Mouse (Mus musculus) heart, adult 8-10 months (tissue): ENCODE results near the gene Vmn1r12. TPM values are rescaled to one million over a fixed set of nuclear protein-coding genes. Genes with fewer than 3 reads are reported as not detected.
"Not testable (repeated sequence)": the region's sequence is repeated elsewhere in the genome, so short reads cannot be mapped to it uniquely, and the experiment has no call there.

Source experiments
- DNase-seq: peaks from one replicate; pipeline ENCODE4 v3.0.0; 2022; ENCODE audit warnings: low spot score
- total RNA-seq, 4 experiments: library from RNA; stranded (reverse); gene quantifications; 2 replicates each; pipeline ENCODE4 v1.2.4; 2022

The Vmn1r12 gene
- not detected for total RNA-seq

- DNase-seq: no peak
Measured at GRCm38 (mm10) chr6:57156619-57157018, at the start of gene Vmn1r12. TSS of gene Vmn1r12 (plus strand) at chr6:57156919.

GRCm38 (mm10) chr6:57109154-57109553 lies 47.6 kb upstream of the Vmn1r12 start, which contains the start of gene Vmn1r10:
TSS of gene Vmn1r10 (plus strand) at chr6:57109454.
- DNase-seq: no peak

- DNase-seq: no peak
Measured at GRCm38 (mm10) chr6:57133155-57133554, 23.6 kb upstream of the Vmn1r12 start, which contains the start of gene Vmn1r11. TSS of gene Vmn1r11 (plus strand) at chr6:57133455.

- DNase-seq: not testable (repeated sequence)
Measured at GRCm38 (mm10) chr6:57190016-57190415, 33.3 kb downstream of the Vmn1r12 start.

- DNase-seq: not testable (repeated sequence)
Measured at GRCm38 (mm10) chr6:57202990-57203389, 46.3 kb downstream of the Vmn1r12 start, which contains the start of gene Vmn1r13. TSS of gene Vmn1r13 (plus strand) at chr6:57203290.

Other genes with a start within 250 kb of the Vmn1r12 start
- 10 to 100 TPM; 71.9 to 85.2 (median 79.4) TPM for gene Nt5c3, start 233.0 kb upstream of the Vmn1r12 start, total RNA-seq
- under 1 TPM in 1 of 4 experiments, not detected in 3; 0.22 TPM for gene Vmn1r4, start 232.9 kb upstream of the Vmn1r12 start, total RNA-seq
- not detected for gene Vmn1r5, start 186.6 kb upstream of the Vmn1r12 start, total RNA-seq
- not detected for gene Vmn1r6, start 159.7 kb upstream of the Vmn1r12 start, total RNA-seq
- not detected for gene Vmn1r7, start 131.6 kb upstream of the Vmn1r12 start, total RNA-seq
- gene Vmn1r8, start 124.6 kb upstream of the Vmn1r12 start, total RNA-seq: not detected
- not detected for gene Vmn1r9, start 90.1 kb upstream of the Vmn1r12 start, total RNA-seq
- not detected for gene Vmn1r10, start 47.5 kb upstream of the Vmn1r12 start, total RNA-seq
- gene Vmn1r11, start 23.5 kb upstream of the Vmn1r12 start, total RNA-seq: not detected
- gene Vmn1r13, start 46.4 kb downstream of the Vmn1r12 start, total RNA-seq: not detected
- not detected for gene Vmn1r14, start 74.8 kb downstream of the Vmn1r12 start, total RNA-seq
- gene Vmn1r15, start 101.0 kb downstream of the Vmn1r12 start, total RNA-seq: not detected
- gene Vmn1r16, start 172.6 kb downstream of the Vmn1r12 start, total RNA-seq: not detected
- not detected for gene Vmn1r17, start 206.8 kb downstream of the Vmn1r12 start, total RNA-seq
- gene Vmn1r18, start 238.9 kb downstream of the Vmn1r12 start, total RNA-seq: not detected
- gene Vmn1r19, start 246.9 kb downstream of the Vmn1r12 start, total RNA-seq: not detected